Mouse (Mus musculus) limb, embryonic 12.5 days (tissue): Measurements from ENCODE around the gene Eva1c. TPM values are rescaled to one million over a fixed set of nuclear protein-coding genes. Genes with fewer than 3 reads are reported as not detected.

Source experiments
- ATAC-seq: fragments of 200-750 bp; cut with Nextera tagmentation; 2 replicates; pipeline ENCODE4 v1.8.0; 2017; ENCODE audit warnings: low read depth, moderate TSS enrichment; ENCODE audit not compliant: insufficient number of reproducible peaks, insufficient read depth, low FRiP score, low TSS enrichment
- H3K27ac ChIP-seq: fragments of 300-500 bp; sonication (generic); 2 replicates; pipeline ENCODE4 v1.5.1; 2016; ENCODE audit warnings: mild to moderate bottlenecking, moderate library complexity
- H3K27me3 ChIP-seq: fragments of 300-500 bp; sonication (generic); 2 replicates; pipeline ENCODE4 v1.6.1; 2016; ENCODE audit warnings: mild to moderate bottlenecking, moderate library complexity
- H3K36me3 ChIP-seq: fragments of 300-500 bp; sonication (generic); 2 replicates; pipeline ENCODE4 v1.6.1; 2016; ENCODE audit warnings: mild to moderate bottlenecking, moderate library complexity
- H3K4me1 ChIP-seq: fragments of 300-500 bp; sonication (generic); replicated peaks from 2 replicates; pipeline ENCODE4 v1.6.1; 2016
- H3K4me2 ChIP-seq: fragments of 300-500 bp; sonication (generic); 2 replicates; pipeline ENCODE4 v1.6.1; 2016; ENCODE audit warnings: mild to moderate bottlenecking, moderate library complexity
- H3K4me3 ChIP-seq: fragments of 300-500 bp; sonication (generic); replicated peaks from 2 replicates; pipeline ENCODE4 v1.5.1; 2016; ENCODE audit warnings: mild to moderate bottlenecking
- H3K9ac ChIP-seq: fragments of 300-500 bp; sonication (generic); replicated peaks from 2 replicates; pipeline ENCODE4 v1.6.1; 2016; ENCODE audit warnings: mild to moderate bottlenecking, moderate library complexity
- H3K9me3 ChIP-seq: fragments of 300-500 bp; sonication (generic); 2 replicates; pipeline ENCODE4 v1.6.1; 2016; ENCODE audit warnings: mild to moderate bottlenecking, moderate library complexity
- WGBS: fragments of 180-500 bp; shearing (Covaris S2); methylation state at CpG from one replicate; pipeline ENCODE4 v1.1.7; 2016; 5-methylcytosine and 5-hydroxymethylcytosine counted together
- polyA plus RNA-seq: library from polyadenylated mRNA; unstranded; fragments of >200 nt; fragmentation: Nextera tagmentation; extraction: Ambion mirVana; gene quantifications from 2 replicates; pipeline ENCODE4 v1.2.1, GENCODE M21; 2016

Eva1c gene
- 2.0 and 2.2 TPM in 2 replicates for polyA plus RNA-seq

- peaks cover 20% of the 10 kb centered on the region for H3K4me1 ChIP-seq
- WGBS = 69% methylated on average over 7 of the region's 7 CpGs
- no peak within 1 kb of the TSS for H3K9ac ChIP-seq
- no peak within 1 kb of the TSS for H3K4me3 ChIP-seq
- H3K4me2 ChIP-seq = no peak within 1 kb of the TSS
- ATAC-seq = no peak
- H3K9me3 ChIP-seq = no peaks in the 10 kb centered on the region
- H3K36me3 ChIP-seq = no peaks in the 10 kb centered on the region
- no peak within 1 kb of the TSS for H3K27ac ChIP-seq
- peaks cover 38% of the 10 kb centered on the region for H3K27me3 ChIP-seq
Measured at GRCm38 (mm10) chr16:90826457-90826856, at the start of gene Eva1c. Gene Eva1c, plus strand, starts transcription at chr16:90826719.

- peaks cover 98% of the 10 kb centered on the region for H3K36me3 ChIP-seq
- 54% methylated on average over 11 of the region's 11 CpGs for WGBS
- ATAC-seq = no peak
Measured at GRCm38 (mm10) chr16:90779783-90780182, 46.7 kb upstream of the Eva1c start.

GRCm38 (mm10) chr16:90783302-90783701 lies 43.2 kb upstream of the Eva1c start:
- no peak for ATAC-seq
- H3K4me1 ChIP-seq = no peaks in the 10 kb centered on the region
- peaks cover 97% of the 10 kb centered on the region for H3K36me3 ChIP-seq
- H3K9ac ChIP-seq = no peak overlapping the region
- no peak overlapping the region for H3K27ac ChIP-seq
- 89% methylated on average over 11 of the region's 11 CpGs for WGBS
- no peak overlapping the region for H3K4me3 ChIP-seq
- no peaks in the 10 kb centered on the region for H3K9me3 ChIP-seq
- no peak overlapping the region for H3K4me2 ChIP-seq
- no peaks in the 10 kb centered on the region for H3K27me3 ChIP-seq

More at GRCm38 (mm10) chr16:90779783-90780182, 46.7 kb upstream of the Eva1c start:
- H3K4me1 ChIP-seq = no peaks in the 10 kb centered on the region
- H3K9me3 ChIP-seq = no peaks in the 10 kb centered on the region
- H3K27ac ChIP-seq = no peak overlapping the region
- H3K27me3 ChIP-seq = no peaks in the 10 kb centered on the region
- no peak overlapping the region for H3K4me2 ChIP-seq
- H3K9ac ChIP-seq = no peak overlapping the region
- no peak overlapping the region for H3K4me3 ChIP-seq

GRCm38 (mm10) chr16:90785257-90785656 lies 41.3 kb upstream of the Eva1c start:
- H3K9me3 ChIP-seq = no peaks in the 10 kb centered on the region
- WGBS = 88% methylated on average over 4 of the region's 4 CpGs
- H3K27ac ChIP-seq = no peak overlapping the region
- H3K4me1 ChIP-seq = no peaks in the 10 kb centered on the region
- no peak overlapping the region for H3K4me3 ChIP-seq
- no peak overlapping the region for H3K9ac ChIP-seq
- peaks cover 97% of the 10 kb centered on the region for H3K36me3 ChIP-seq
- H3K4me2 ChIP-seq = no peak overlapping the region
- no peaks in the 10 kb centered on the region for H3K27me3 ChIP-seq
- ATAC-seq = no peak

GRCm38 (mm10) chr16:90788580-90788979 lies 37.9 kb upstream of the Eva1c start:
- Histone ChIP-seq H3K27ac (no peak overlapping the region), H3K27me3 (no peaks in the 10 kb centered on the region), H3K9me3 (no peaks in the 10 kb centered on the region), H3K36me3 (peaks cover 98% of the 10 kb centered on the region), H3K9ac (no peak overlapping the region), H3K4me3 (no peak overlapping the region), H3K4me2 (no peak overlapping the region), H3K4me1 (no peaks in the 10 kb centered on the region)
- no peak for ATAC-seq
- 92% methylated on average over 6 of the region's 6 CpGs for WGBS

GRCm38 (mm10) chr16:90790946-90791345 lies 35.6 kb upstream of the Eva1c start:
- Histone ChIP-seq H3K4me1 (no peaks in the 10 kb centered on the region), H3K4me3 (no peak overlapping the region), H3K9ac (no peak overlapping the region), H3K9me3 (no peaks in the 10 kb centered on the region), H3K27me3 (no peaks in the 10 kb centered on the region), H3K4me2 (no peak overlapping the region), H3K36me3 (peaks cover 98% of the 10 kb centered on the region), H3K27ac (no peak overlapping the region)
- ATAC-seq = no peak
- WGBS = 90% methylated on average over 6 of the region's 6 CpGs

- 71% methylated on average over 5 of the region's 5 CpGs for WGBS
- Histone ChIP-seq H3K9ac (no peak overlapping the region), H3K27me3 (no peaks in the 10 kb centered on the region), H3K4me2 (no peak overlapping the region), H3K4me3 (no peak overlapping the region), H3K36me3 (peaks cover 96% of the 10 kb centered on the region), H3K4me1 (no peaks in the 10 kb centered on the region), H3K27ac (no peak overlapping the region), H3K9me3 (no peaks in the 10 kb centered on the region)
- no peak for ATAC-seq
Measured at GRCm38 (mm10) chr16:90792066-90792465, 34.5 kb upstream of the Eva1c start.

- WGBS = 79% methylated on average over 3 of the region's 3 CpGs
- no peaks in the 10 kb centered on the region for H3K27me3 ChIP-seq
- H3K36me3 ChIP-seq = peaks cover 96% of the 10 kb centered on the region
- H3K4me3 ChIP-seq = no peak overlapping the region
- no peak overlapping the region for H3K27ac ChIP-seq
- H3K4me2 ChIP-seq = no peak overlapping the region
- ATAC-seq = no peak
- H3K9ac ChIP-seq = no peak overlapping the region
- H3K4me1 ChIP-seq = no peaks in the 10 kb centered on the region
- H3K9me3 ChIP-seq = no peaks in the 10 kb centered on the region
Measured at GRCm38 (mm10) chr16:90792500-90792899, 34.0 kb upstream of the Eva1c start.

GRCm38 (mm10) chr16:90794708-90795107 lies 31.8 kb upstream of the Eva1c start:
- Histone ChIP-seq H3K27me3 (no peaks in the 10 kb centered on the region), H3K4me1 (no peaks in the 10 kb centered on the region)

GRCm38 (mm10) chr16:90798446-90798845 lies 28.1 kb upstream of the Eva1c start:
- no peak for ATAC-seq
- peaks cover 88% of the 10 kb centered on the region for H3K36me3 ChIP-seq
- no peaks in the 10 kb centered on the region for H3K9me3 ChIP-seq
- no peak overlapping the region for H3K4me3 ChIP-seq
- no peak overlapping the region for H3K4me2 ChIP-seq
- no peak overlapping the region for H3K27ac ChIP-seq
- no peaks in the 10 kb centered on the region for H3K4me1 ChIP-seq
- 88% methylated on average over 8 of the region's 8 CpGs for WGBS
- no peak overlapping the region for H3K9ac ChIP-seq
- H3K27me3 ChIP-seq = no peaks in the 10 kb centered on the region

More at GRCm38 (mm10) chr16:90794708-90795107, 31.8 kb upstream of the Eva1c start:
- Histone ChIP-seq H3K4me2 (no peak overlapping the region), H3K36me3 (peaks cover 94% of the 10 kb centered on the region), H3K4me3 (no peak overlapping the region), H3K9me3 (no peaks in the 10 kb centered on the region), H3K9ac (no peak overlapping the region), H3K27ac (no peak overlapping the region)
- ATAC-seq = no peak

GRCm38 (mm10) chr16:90798848-90799247 lies 27.7 kb upstream of the Eva1c start:
- H3K4me1 ChIP-seq = no peaks in the 10 kb centered on the region
- H3K36me3 ChIP-seq = peaks cover 87% of the 10 kb centered on the region
- no peak overlapping the region for H3K27ac ChIP-seq
- no peak for ATAC-seq
- H3K4me2 ChIP-seq = no peak overlapping the region
- no peak overlapping the region for H3K9ac ChIP-seq
- no peak overlapping the region for H3K4me3 ChIP-seq
- WGBS = 89% methylated on average over 5 of the region's 5 CpGs
- no peaks in the 10 kb centered on the region for H3K9me3 ChIP-seq
- H3K27me3 ChIP-seq = no peaks in the 10 kb centered on the region

GRCm38 (mm10) chr16:90799840-90800239 lies 26.7 kb upstream of the Eva1c start:
- H3K4me3 ChIP-seq = no peak overlapping the region
- no peak for ATAC-seq
- H3K4me1 ChIP-seq = no peaks in the 10 kb centered on the region

More at GRCm38 (mm10) chr16:90799840-90800239, 26.7 kb upstream of the Eva1c start:
- Histone ChIP-seq H3K9me3 (no peaks in the 10 kb centered on the region), H3K4me2 (no peak overlapping the region), H3K27me3 (no peaks in the 10 kb centered on the region), H3K36me3 (peaks cover 88% of the 10 kb centered on the region), H3K27ac (no peak overlapping the region), H3K9ac (no peak overlapping the region)
- WGBS = 87% methylated on average over 10 of the region's 10 CpGs
